Mouse (Mus musculus) CH12.LX (cell line): Measurements from ENCODE around the gene Pdhb.
A peak's percentile ranks its signal among the peaks of the same experiment; 100 is the strongest.

Source experiments
- CTCF ChIP-seq, 2 experiments: IDR thresholded peaks in 1 of 2; conservative IDR thresholded peaks in 1 of 2; 2 replicates each; pipeline ENCODE4 v1.5.1; 2011 to 2012; ENCODE audit warnings: low read depth in 2 of 2, low read length in 2 of 2, improper control_type of control experiment in 1 of 2, inconsistent platforms in 1 of 2, mild to moderate bottlenecking in 1 of 2, moderate library complexity in 1 of 2
- POLR2A ChIP-seq: IDR thresholded peaks from 2 replicates; pipeline ENCODE4 v1.6.1; 2011; ENCODE audit warnings: low read depth, mild to moderate bottlenecking, improper control_type of control experiment, low read length

DNA sequence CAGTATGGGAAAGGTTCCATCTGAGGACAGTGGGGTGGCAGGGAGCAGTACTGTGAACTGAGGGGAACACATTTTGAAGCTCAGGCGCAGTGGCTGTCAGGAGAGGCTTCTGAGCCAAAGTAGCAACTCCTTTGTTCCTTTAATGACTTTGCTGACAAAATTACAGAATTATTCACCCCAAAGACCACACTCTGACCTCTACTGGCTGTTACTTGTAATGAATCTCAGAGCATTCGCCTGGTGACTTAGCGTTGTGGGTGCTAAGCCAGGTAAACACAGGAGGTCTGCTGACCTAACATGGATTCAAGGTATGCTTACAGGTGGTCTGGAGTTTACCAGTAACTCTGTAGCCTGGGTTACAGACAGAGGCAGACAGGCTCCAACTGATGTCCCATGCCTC is 15.9 kb downstream of the Pdhb start:
- TF ChIP-seq CTCF (conservative IDR thresholded peaks at IDR 0.05 in 1 of 2, IDR thresholded peaks at IDR 0.05 in 1 of 2; ENCODE audit: low read depth in 2 of 2, low read length in 2 of 2) (peak; percentile 34 to 76), POLR2A (no peak)
